Mouse (Mus musculus) cerebellum, postnatal 36 days (tissue): ENCODE results near the gene Tjp3.

Source experiments
- DNase-seq, 2 experiments: peaks; one replicate each; pipeline ENCODE4 v3.0.0; 2021 to 2022; ENCODE audit warnings: mixed read lengths in 2 of 2

The Tjp3 gene

DNA sequence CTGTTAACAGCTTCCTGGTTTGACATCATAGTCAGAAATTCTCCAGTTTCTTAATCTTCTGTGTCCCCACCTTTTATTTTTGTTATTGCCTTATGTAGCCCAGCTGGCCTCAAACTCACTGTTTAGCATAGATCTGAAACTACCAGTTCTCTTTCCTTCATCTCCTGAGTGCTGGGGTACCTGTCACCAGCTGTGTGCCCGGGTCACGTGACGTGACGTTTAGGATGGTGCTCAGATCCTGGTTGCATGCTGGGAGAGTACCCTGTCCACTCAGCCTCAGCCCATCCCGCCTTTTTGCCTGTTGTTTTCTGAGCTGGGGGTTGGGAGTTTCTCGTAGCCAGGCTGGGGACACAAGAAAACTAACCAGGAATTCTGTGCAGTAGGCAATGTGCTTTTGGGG is 5.9 kb upstream of the Tjp3 start:
- DNase-seq = no peak

- DNase-seq = peak in 1 of 2 experiments; percentile 34
Observed at GRCm38 (mm10) chr10:81295185-81295584, 3.8 kb upstream of the Tjp3 start.

DNA sequence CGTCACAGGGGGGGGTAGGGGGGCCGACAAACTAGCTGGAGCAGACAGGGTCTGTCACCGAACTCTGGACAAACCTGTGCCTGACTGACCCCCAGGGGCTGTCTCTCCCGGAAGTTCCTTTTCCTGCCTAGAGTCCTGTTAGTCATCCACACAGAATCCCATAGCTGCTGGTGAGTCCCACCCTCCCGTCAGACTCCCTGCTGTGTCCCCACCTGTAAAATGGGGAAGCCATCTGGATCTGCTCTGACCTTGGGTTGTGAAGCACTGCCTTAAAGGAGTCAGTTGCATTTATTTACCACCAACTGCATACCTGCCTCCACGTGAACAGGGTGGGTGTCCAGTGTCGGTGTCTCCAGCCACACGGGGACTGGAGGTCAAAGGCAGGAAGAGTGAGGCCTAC is 3.1 kb upstream of the Tjp3 start:
- DNase-seq = peak; percentile 87 to 89

DNA sequence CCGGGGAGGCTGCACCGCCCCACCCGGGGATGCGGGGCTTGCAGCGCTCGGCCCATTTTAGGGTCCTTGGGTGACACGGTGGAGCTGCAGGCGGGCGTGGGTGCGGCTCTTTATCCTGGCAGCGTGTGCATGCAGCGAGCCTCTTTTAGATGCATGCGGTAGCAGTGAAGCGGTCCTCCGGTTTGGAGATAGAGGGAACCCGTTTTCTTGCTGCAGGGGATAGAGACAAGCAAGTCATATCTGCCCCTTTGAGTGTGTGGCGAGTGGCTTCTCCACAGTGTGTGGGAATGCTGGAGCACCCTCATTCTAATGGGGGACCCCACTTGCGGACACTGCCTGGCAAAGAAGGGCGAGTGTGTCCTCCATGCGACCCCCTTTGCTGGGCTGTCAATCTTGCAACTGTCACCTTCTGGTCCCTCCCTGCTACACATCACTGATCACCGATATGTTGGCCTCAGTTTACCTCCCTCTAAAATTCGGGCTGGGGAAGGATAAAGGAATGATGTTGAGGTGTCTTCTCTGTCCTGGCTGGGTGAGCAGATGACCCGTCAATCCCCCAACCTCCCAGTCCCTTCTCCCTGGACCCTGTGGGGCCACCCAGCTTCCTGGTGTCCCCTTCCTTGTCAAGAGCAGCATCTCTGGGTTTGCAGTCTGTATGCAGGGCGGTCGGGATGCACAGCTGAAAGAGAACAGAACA is 2.1 kb upstream of the Tjp3 start:
- DNase-seq = no peak

DNA sequence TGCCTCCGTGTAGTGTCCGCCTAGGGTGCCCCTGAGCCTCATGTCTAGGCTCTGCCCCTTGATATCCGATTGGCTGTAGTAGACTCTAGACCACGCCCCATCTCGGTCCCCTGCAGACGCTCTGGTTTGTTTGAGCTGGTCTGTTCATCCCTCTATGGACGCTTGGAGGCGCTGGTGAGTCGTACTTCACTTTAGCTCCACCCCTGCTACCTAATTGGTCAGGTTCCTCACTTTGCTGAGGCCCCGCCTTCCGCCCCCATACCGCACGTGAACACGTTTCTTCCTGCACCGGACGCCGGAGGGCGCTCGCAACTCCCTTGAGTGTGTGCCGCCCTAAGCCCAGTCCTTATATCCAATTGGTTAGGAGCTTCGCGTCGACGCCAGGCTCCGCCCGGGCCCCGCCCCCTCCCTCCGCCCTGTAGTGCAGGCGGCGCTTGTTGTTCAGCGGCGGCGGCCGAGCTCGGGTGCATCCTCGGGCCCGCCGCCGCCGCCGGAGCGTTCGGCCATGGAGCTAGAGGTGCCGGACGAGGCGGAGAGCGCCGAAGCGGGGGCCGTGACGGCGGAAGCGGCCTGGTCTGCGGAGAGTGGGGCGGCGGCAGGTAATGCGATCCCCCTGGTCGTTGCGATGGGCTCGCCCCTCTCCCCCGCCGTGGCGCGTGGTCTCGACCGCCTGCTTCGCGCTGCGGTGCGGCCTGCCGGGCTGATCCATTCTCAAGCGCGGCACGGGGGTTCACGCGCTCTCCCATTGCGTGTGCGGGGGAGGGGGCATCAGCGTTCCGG is 1.4 kb upstream of the Tjp3 start, which contains the start of gene Pip5k1c:
Gene Pip5k1c (plus strand): TSS at position 410 of the 780 bp plus-strand sequence.
- DNase-seq = peak; percentile 99 to 100

- no peak for DNase-seq
Observed at GRCm38 (mm10) chr10:81290698-81291460, 502 bp downstream of the Tjp3 start.

DNA sequence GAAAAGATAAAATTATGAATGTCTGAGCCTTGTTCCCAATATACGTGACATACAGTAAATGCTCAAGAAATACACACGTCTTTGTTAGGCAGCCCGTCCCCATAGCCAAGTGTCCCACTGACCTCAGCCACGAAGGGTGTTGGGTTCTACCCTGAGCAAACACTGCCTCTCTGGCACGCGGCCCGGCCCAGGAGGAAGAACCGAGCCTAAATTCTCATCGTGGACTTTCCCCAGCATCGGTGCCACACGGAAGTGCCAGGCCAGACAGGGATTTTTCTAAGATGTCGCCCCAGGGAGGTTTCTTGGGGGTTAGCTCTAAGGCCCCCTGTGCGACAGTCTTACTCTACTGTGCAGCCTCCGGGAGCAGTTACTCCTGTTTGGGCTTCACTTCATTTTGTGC is 1.6 kb downstream of the Tjp3 start:
- DNase-seq = no peak

DNA sequence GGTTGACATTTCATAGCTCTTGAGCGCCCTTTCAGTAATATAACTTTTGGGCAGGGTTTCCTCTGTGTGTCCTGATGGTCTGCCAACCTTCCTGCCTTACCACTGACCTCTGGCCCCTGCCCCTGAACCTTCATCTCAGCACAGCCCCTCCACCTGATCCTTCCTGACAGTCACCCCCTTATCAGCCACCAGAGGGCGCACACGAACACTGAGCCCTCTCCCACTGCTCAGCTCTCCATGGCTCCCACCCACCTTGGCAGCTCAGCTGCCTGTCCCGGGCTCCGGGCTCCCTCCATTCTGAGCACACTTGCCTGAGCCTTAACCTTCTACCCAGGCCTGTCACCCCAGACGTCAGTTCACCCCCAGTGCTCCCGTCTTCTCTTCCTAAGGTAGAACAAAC is 2.1 kb downstream of the Tjp3 start:
- DNase-seq = peak; percentile 67 to 72

DNA sequence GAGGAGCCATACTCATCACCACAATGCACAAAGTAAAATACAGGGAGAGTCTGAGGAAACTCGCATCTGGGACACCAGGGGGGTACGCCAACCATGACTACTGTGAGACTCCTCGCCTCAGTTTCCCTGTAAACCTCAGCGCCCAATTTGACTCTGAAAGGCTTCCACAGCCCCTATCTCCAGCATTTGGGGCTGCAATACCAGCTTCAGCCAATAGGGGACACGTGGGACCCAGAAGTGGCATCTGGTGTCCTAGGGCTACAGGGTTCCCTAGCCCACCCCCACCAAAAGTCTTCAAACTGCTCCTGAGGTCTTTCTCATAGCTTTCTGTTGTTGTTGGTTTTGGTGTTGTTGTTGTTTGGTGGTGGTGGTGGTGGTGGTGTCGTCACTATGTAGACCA is 2.8 kb downstream of the Tjp3 start:
- peak; percentile 62 to 64 for DNase-seq

- peak; percentile 55 to 62 for DNase-seq
Observed at GRCm38 (mm10) chr10:81287513-81288157, 3.7 kb downstream of the Tjp3 start.

GRCm38 (mm10) chr10:81286586-81286985 is 4.8 kb downstream of the Tjp3 start:
- no peak for DNase-seq

GRCm38 (mm10) chr10:81285694-81286450 is 5.5 kb downstream of the Tjp3 start:
- DNase-seq = peak; percentile 88 to 91

- no peak for DNase-seq
Observed at GRCm38 (mm10) chr10:81284719-81285118, 6.7 kb downstream of the Tjp3 start.

- DNase-seq = no peak
Observed at GRCm38 (mm10) chr10:81284189-81284588, 7.2 kb downstream of the Tjp3 start.

- no peak for DNase-seq
Observed at GRCm38 (mm10) chr10:81279496-81279895, 11.9 kb downstream of the Tjp3 start.

DNA sequence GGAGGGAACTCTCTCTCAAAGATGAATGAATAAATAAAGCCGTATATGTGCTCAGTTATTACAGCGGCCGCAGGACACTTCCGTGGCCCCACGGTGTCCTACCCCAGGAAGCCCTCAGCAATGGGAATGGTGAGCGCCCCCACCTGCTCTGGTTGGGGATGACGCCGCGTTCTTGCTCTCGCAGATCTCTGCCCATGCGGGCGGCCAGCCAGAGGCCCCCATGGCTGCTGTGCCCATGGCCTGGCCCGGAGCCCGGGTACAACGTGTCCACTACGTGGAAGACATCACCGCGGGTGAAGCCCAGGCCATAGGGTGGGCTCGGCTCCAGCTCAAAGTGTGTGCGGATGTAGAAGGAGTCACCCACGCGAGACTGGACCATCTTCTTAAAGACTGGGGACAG is 13.7 kb downstream of the Tjp3 start:
- DNase-seq = peak in 1 of 2 experiments; percentile 32

GRCm38 (mm10) chr10:81273842-81274241 is 17.5 kb downstream of the Tjp3 start:
- no peak for DNase-seq

DNA sequence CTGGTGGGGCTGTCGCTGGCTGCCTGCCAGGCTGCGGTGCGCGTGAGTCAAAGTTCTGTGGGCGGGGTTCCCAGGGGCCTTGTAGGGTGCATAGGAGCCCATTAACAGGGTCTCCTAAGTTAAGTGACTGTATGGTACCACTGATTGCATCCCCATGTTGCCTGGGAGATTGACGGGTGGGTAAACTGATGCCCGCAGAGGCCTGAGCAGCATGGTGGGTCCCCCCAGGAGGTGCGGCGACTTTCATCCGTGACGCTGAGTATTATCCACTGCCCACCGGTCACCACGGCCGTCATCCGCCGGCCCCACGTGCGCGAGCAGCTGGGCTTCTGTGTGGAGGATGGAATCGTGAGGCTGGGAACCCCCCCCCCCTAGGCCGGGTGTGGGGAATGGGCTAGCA is 19.0 kb downstream of the Tjp3 start:
- DNase-seq = no peak

GRCm38 (mm10) chr10:81268643-81269412 is 22.6 kb downstream of the Tjp3 start:
- no peak for DNase-seq

DNA sequence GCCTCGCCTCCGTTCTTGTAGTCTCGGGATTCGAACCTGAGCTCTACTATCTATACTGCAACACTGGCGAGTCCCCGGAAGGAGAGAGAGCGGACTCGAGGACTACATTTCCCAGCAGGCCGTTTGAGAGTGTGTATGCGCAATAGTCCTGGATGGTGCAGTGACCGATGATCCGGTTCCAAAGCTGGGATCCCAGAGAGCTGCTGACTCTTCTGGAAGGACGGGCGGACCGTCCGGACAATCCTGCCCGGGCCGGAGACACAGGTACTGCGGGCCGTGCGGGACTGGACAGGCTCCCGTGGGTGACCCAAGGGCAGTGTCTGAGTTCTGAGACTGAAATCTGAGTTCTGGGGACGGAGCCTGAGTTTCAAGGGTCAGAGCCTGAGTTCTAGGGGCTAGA is 23.3 kb downstream of the Tjp3 start:
- peak; percentile 80 to 87 for DNase-seq
